Mouse (Mus musculus) limb, embryonic 12.5 days (tissue): ENCODE data around the gene Sapcd2. TPM values are rescaled to one million over a fixed set of nuclear protein-coding genes. Genes with fewer than 3 reads are reported as not detected.

ENCODE experiments used
- ATAC-seq: fragments of 200-750 bp; cut with Nextera tagmentation; 2 replicates; pipeline ENCODE4 v1.8.0; 2017; ENCODE audit warnings: low read depth, moderate TSS enrichment; ENCODE audit not compliant: insufficient number of reproducible peaks, insufficient read depth, low FRiP score, low TSS enrichment
- H3K27ac ChIP-seq: fragments of 300-500 bp; sonication (generic); 2 replicates; pipeline ENCODE4 v1.5.1; 2016; ENCODE audit warnings: mild to moderate bottlenecking, moderate library complexity
- H3K27me3 ChIP-seq: fragments of 300-500 bp; sonication (generic); 2 replicates; pipeline ENCODE4 v1.6.1; 2016; ENCODE audit warnings: mild to moderate bottlenecking, moderate library complexity
- H3K36me3 ChIP-seq: fragments of 300-500 bp; sonication (generic); 2 replicates; pipeline ENCODE4 v1.6.1; 2016; ENCODE audit warnings: mild to moderate bottlenecking, moderate library complexity
- H3K4me1 ChIP-seq: fragments of 300-500 bp; sonication (generic); replicated peaks from 2 replicates; pipeline ENCODE4 v1.6.1; 2016
- H3K4me2 ChIP-seq: fragments of 300-500 bp; sonication (generic); 2 replicates; pipeline ENCODE4 v1.6.1; 2016; ENCODE audit warnings: mild to moderate bottlenecking, moderate library complexity
- H3K4me3 ChIP-seq: fragments of 300-500 bp; sonication (generic); replicated peaks from 2 replicates; pipeline ENCODE4 v1.5.1; 2016; ENCODE audit warnings: mild to moderate bottlenecking
- H3K9ac ChIP-seq: fragments of 300-500 bp; sonication (generic); replicated peaks from 2 replicates; pipeline ENCODE4 v1.6.1; 2016; ENCODE audit warnings: mild to moderate bottlenecking, moderate library complexity
- H3K9me3 ChIP-seq: fragments of 300-500 bp; sonication (generic); 2 replicates; pipeline ENCODE4 v1.6.1; 2016; ENCODE audit warnings: mild to moderate bottlenecking, moderate library complexity
- WGBS: fragments of 180-500 bp; shearing (Covaris S2); methylation state at CpG from one replicate; pipeline ENCODE4 v1.1.7; 2016; 5-methylcytosine and 5-hydroxymethylcytosine counted together
- polyA plus RNA-seq: library from polyadenylated mRNA; unstranded; fragments of >200 nt; fragmentation: Nextera tagmentation; extraction: Ambion mirVana; gene quantifications from 2 replicates; pipeline ENCODE4 v1.2.1, GENCODE M21; 2016

The Sapcd2 gene
- polyA plus RNA-seq, 1 experiment from 2014 or later: 69.0 TPM

DNA sequence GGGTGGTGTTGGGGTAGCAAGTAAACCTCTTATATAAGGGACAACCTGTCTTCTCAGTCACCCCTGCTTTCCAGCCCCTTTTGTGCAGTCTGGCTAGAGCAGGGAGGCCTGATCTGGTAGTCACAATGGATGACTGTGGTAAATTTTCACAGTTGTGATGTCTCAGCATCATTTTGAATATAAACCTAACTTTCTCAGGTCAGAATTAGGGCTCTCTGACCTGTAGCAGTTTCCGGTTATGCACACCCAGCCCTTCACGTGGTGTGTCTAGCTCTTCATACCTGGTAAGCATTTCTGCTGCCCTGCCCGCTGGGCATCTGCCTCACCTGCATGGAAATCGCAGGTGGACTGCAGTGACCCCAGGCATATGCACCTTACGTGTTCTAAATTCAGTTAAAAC lies 55.1 kb downstream of the Sapcd2 start:
- peaks cover 79% of the 10 kb centered on the region for H3K27me3 ChIP-seq
- H3K9me3 ChIP-seq: no peaks in the 10 kb centered on the region
- no peak overlapping the region for H3K4me3 ChIP-seq
- no peak overlapping the region for H3K27ac ChIP-seq
- peaks cover 6% of the 10 kb centered on the region for H3K4me1 ChIP-seq
- H3K36me3 ChIP-seq: no peaks in the 10 kb centered on the region
- 89% methylated on average over 5 of the region's 5 CpGs for WGBS
- no peak for ATAC-seq
- no peak overlapping the region for H3K9ac ChIP-seq
- no peak overlapping the region for H3K4me2 ChIP-seq

Other genes with a start within 250 kb of the Sapcd2 start
- gene Nrarp, start 191.6 kb upstream of the Sapcd2 start, polyA plus RNA-seq: 20.6 and 23.1 TPM in 2 replicates
- gene Tor4a, start 175.4 kb upstream of the Sapcd2 start, polyA plus RNA-seq: 2.9 and 3.2 TPM in 2 replicates
- 118 and 121 TPM in 2 replicates for gene Nelfb, start 160.8 kb upstream of the Sapcd2 start, polyA plus RNA-seq
- gene Stpg3, start 157.7 kb upstream of the Sapcd2 start, polyA plus RNA-seq: not detected in 2 replicates
- gene Fam166a, start 153.6 kb upstream of the Sapcd2 start, polyA plus RNA-seq: not detected in 2 replicates
- 481 and 489 TPM in 2 replicates for gene Tubb4b, start 147.6 kb upstream of the Sapcd2 start, polyA plus RNA-seq
- gene Slc34a3, start 138.0 kb upstream of the Sapcd2 start, polyA plus RNA-seq: not detected in 2 replicates
- not detected in 2 replicates for gene Rnf224, start 135.5 kb upstream of the Sapcd2 start, polyA plus RNA-seq
- 6.5 and 7.2 TPM in 2 replicates for gene Rnf208, start 130.1 kb upstream of the Sapcd2 start, polyA plus RNA-seq
- 0.26 TPM in 1 of 2 replicates, not detected in the other for gene Cysrt1, start 129.9 kb upstream of the Sapcd2 start, polyA plus RNA-seq
- 5.5 and 5.7 TPM in 2 replicates for gene AL732309.1, start 125.5 kb upstream of the Sapcd2 start, polyA plus RNA-seq
- gene Tmem203, start 116.9 kb upstream of the Sapcd2 start, polyA plus RNA-seq: 20.5 and 20.7 TPM in 2 replicates
- 8.7 TPM in 2 replicates for gene Tprn, start 109.7 kb upstream of the Sapcd2 start, polyA plus RNA-seq
- 217 and 218 TPM in 2 replicates for gene Ssna1, start 99.9 kb upstream of the Sapcd2 start, polyA plus RNA-seq
- 141 and 151 TPM in 2 replicates for gene Anapc2, start 99.8 kb upstream of the Sapcd2 start, polyA plus RNA-seq
- gene Tmem210, start 84.2 kb upstream of the Sapcd2 start, polyA plus RNA-seq: not detected in 2 replicates
- not detected in 2 replicates for gene Lrrc26, start 82.4 kb upstream of the Sapcd2 start, polyA plus RNA-seq
- gene Grin1, start 53.1 kb upstream of the Sapcd2 start, polyA plus RNA-seq: 0.19 and 0.93 TPM in 2 replicates
- gene Man1b1, start 40.0 kb upstream of the Sapcd2 start, polyA plus RNA-seq: 57.2 and 58.9 TPM in 2 replicates
- 19.7 and 21.8 TPM in 2 replicates for gene Dpp7, start 16.0 kb upstream of the Sapcd2 start, polyA plus RNA-seq
- 7.2 and 7.8 TPM in 2 replicates for gene Uap1l1, start 6.6 kb upstream of the Sapcd2 start, polyA plus RNA-seq
- 0.15 and 0.31 TPM in 2 replicates for gene Entpd2, start 23.6 kb downstream of the Sapcd2 start, polyA plus RNA-seq
- gene Npdc1, start 27.0 kb downstream of the Sapcd2 start, polyA plus RNA-seq: 10.9 and 12.6 TPM in 2 replicates
- gene Fut7, start 50.9 kb downstream of the Sapcd2 start, polyA plus RNA-seq: not detected in 2 replicates
- gene Abca2, start 56.4 kb downstream of the Sapcd2 start, polyA plus RNA-seq: 3.5 and 5.3 TPM in 2 replicates
- 0.68 and 1.0 TPM in 2 replicates for gene Clic3, start 84.5 kb downstream of the Sapcd2 start, polyA plus RNA-seq
- gene Paxx, start 88.8 kb downstream of the Sapcd2 start, polyA plus RNA-seq: 23.2 and 23.6 TPM in 2 replicates
- gene Ptgds, start 97.7 kb downstream of the Sapcd2 start, polyA plus RNA-seq: 0.35 and 0.50 TPM in 2 replicates
- not detected in 2 replicates for gene Lcn12, start 121.6 kb downstream of the Sapcd2 start, polyA plus RNA-seq
- 68.4 and 76.8 TPM in 2 replicates for gene Fbxw5, start 128.4 kb downstream of the Sapcd2 start, polyA plus RNA-seq
- 4.0 and 6.1 TPM in 2 replicates for gene C8g, start 129.4 kb downstream of the Sapcd2 start, polyA plus RNA-seq
- gene Traf2, start 174.6 kb downstream of the Sapcd2 start, polyA plus RNA-seq: 36.9 and 39.2 TPM in 2 replicates
- 320 and 329 TPM in 2 replicates for gene Edf1, start 185.5 kb downstream of the Sapcd2 start, polyA plus RNA-seq
- 2.3 and 3.0 TPM in 2 replicates for gene Mamdc4, start 202.5 kb downstream of the Sapcd2 start, polyA plus RNA-seq
- 183 and 184 TPM in 2 replicates for gene Phpt1, start 202.9 kb downstream of the Sapcd2 start, polyA plus RNA-seq
- gene Ajm1, start 209.4 kb downstream of the Sapcd2 start, polyA plus RNA-seq: 0.08 and 0.23 TPM in 2 replicates
- gene Rabl6, start 236.2 kb downstream of the Sapcd2 start, polyA plus RNA-seq: 81.3 and 83.0 TPM in 2 replicates
- 0.18 and 0.27 TPM in 2 replicates for gene Ccdc183, start 245.4 kb downstream of the Sapcd2 start, polyA plus RNA-seq
- gene Tmem141, start 249.7 kb downstream of the Sapcd2 start, polyA plus RNA-seq: 21.9 and 22.6 TPM in 2 replicates